Mouse (Mus musculus): Measurements from ENCODE around the gene Gpr84. TPM values are rescaled to one million over a fixed set of nuclear protein-coding genes. Genes with fewer than 3 reads are reported as not detected.

Gene Gpr84
- polyA plus RNA-seq, 1 experiment = not detected

DNA sequence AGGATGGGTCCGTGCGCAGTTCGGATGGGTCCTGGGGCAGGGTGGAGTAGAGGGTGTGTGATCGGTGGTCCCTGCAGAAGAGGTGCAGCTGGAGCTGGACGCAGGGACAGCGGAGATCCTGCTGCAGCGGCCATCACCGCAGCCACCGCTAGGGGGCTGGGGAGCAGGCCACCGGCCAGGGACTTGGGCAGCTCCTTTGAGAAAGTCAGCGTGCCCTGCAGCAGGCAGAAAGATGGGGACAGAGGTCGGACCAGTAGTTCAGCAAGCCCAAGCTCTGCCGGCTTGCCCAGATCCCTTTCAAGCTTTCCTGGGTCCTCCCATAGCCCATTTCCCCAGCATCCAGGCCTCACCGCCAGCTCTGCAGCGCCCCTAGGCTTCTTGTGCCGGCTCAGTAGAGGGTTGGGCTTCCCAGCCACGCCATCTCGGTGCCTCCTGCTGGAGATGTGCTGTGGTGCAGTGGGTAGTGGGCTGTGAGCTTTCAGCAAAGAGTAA is 4.6 kb upstream of the Gpr84 start:
- no peak overlapping the region for H3K4me3 ChIP-seq (replicated peaks)
- peaks cover 5% of the 10 kb centered on the region; the same call in 1 of the 2 replicates for H3K27me3 ChIP-seq (ENCODE audit: control insufficient read depth)
- peaks cover 25% of the 10 kb centered on the region for H3K4me1 ChIP-seq (ENCODE audit: control insufficient read depth)
- peaks cover 7% of the 10 kb centered on the region; the same call in 1 of the 2 replicates for H3K36me3 ChIP-seq (ENCODE audit: control insufficient read depth)
- TF ChIP-seq GATA1 (IDR thresholded peaks at IDR 0.05; ENCODE audit: low read length) (no peak), TAL1 (IDR thresholded peaks at IDR 0.05; ENCODE audit: low read length) (no peak)
- no peaks in the 10 kb centered on the region for H3K9me3 ChIP-seq (ENCODE audit: control insufficient read depth, low read length)

DNA sequence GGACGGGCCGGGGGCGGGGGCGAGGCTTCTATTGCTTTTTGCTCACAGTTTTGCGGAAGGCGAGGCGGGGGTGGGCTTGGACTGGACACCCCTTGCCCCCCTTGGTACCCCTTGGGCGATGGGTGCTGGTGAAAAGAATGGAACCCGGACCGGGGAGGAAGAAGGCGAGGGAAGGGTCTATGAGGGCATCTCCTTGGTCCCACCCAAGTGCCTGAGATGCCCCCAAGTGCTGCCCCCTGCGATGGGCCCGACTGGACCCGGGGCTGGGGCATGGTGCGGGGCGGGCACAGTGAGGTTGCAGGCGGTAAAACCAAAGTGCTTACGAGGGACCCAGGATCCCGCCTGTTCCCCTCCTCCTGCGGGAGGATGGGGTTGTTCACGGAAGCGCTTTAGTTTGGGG is 3.8 kb upstream of the Gpr84 start:
- Histone ChIP-seq H3K9me3 (ENCODE audit: control insufficient read depth, low read length) (no peaks in the 10 kb centered on the region), H3K27me3 (ENCODE audit: control insufficient read depth) (peaks cover 9% of the 10 kb centered on the region), H3K4me1 (ENCODE audit: control insufficient read depth) (peaks cover 28% of the 10 kb centered on the region), H3K4me3 (replicated peaks) (no peak overlapping the region), H3K36me3 (ENCODE audit: control insufficient read depth) (peaks cover 7% of the 10 kb centered on the region; the same call in 1 of the 2 replicates)
- TF ChIP-seq TAL1 (IDR thresholded peaks at IDR 0.05; ENCODE audit: low read length) = no peak
- TF ChIP-seq GATA1 (IDR thresholded peaks at IDR 0.05; ENCODE audit: low read length) = no peak

DNA sequence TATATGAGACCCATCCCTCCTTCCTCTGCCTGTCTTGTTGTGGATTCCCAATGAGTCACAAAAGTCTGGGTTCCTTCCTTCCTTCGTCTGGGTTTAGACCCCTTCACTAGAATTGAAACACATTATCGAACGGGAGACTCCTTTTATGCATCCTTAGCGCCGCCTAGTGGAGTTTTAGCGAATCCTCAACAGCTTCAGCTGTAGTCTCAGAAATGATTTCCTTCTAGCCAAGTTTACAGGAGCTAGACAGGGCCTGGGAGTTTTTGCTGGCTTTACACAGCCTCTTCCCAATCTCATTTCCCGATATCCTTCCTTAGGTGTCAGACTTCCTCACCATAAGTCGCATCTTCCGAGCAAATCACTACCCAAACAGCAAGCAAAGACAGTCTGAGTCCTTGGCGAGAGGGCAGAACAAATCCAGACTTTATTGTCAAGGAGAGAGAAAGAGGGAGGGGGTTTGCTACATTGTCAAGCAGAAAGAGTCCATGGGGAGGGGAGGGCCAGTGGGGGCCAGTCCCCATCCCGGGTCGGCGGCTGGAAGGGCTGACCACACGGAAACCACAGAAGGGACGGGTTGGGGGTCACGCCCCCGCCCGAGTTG is 3.2 kb upstream of the Gpr84 start:
- H3K4me1 ChIP-seq (ENCODE audit: control insufficient read depth) = peaks cover 34% of the 10 kb centered on the region

GRCm38 (mm10) chr15:103308876-103309580 is 1.4 kb downstream of the Gpr84 start:
- H3K4me3 ChIP-seq (replicated peaks) = no peak overlapping the region
- H3K36me3 ChIP-seq (ENCODE audit: control insufficient read depth) = no peaks in the 10 kb centered on the region
- 0 out of 3 replicates have a peak, but pooled peaks have one; percentile 2 for TF ChIP-seq TAL1 (IDR thresholded peaks at IDR 0.05; ENCODE audit: low read length)
- no peak for TF ChIP-seq GATA1 (IDR thresholded peaks at IDR 0.05; ENCODE audit: low read length)
- H3K9me3 ChIP-seq (ENCODE audit: control insufficient read depth, low read length) = no peaks in the 10 kb centered on the region
- peaks cover 45% of the 10 kb centered on the region for H3K4me1 ChIP-seq (ENCODE audit: control insufficient read depth)
- H3K27me3 ChIP-seq (ENCODE audit: control insufficient read depth) = peaks cover 54% of the 10 kb centered on the region

More for the DNA sequence above, 3.2 kb upstream of the Gpr84 start:
- no peaks in the 10 kb centered on the region for H3K9me3 ChIP-seq (ENCODE audit: control insufficient read depth, low read length)
- no peak overlapping the region for H3K4me3 ChIP-seq (replicated peaks)
- TF ChIP-seq GATA1 (IDR thresholded peaks at IDR 0.05; ENCODE audit: low read length) = no peak
- TF ChIP-seq TAL1 (IDR thresholded peaks at IDR 0.05; ENCODE audit: low read length) = no peak
- peaks cover 15% of the 10 kb centered on the region for H3K27me3 ChIP-seq (ENCODE audit: control insufficient read depth)
- H3K36me3 ChIP-seq (ENCODE audit: control insufficient read depth) = peaks cover 7% of the 10 kb centered on the region; the same call in 1 of the 2 replicates

GRCm38 (mm10) chr15:103308056-103308875 is 2.1 kb downstream of the Gpr84 start:
- peaks cover 62% of the 10 kb centered on the region for H3K27me3 ChIP-seq (ENCODE audit: control insufficient read depth)

GRCm38 (mm10) chr15:103307125-103307524 is 3.3 kb downstream of the Gpr84 start:
- Histone ChIP-seq H3K27me3 (ENCODE audit: control insufficient read depth) (peaks cover 73% of the 10 kb centered on the region), H3K4me1 (ENCODE audit: control insufficient read depth) (peaks cover 35% of the 10 kb centered on the region), H3K36me3 (ENCODE audit: control insufficient read depth) (no peaks in the 10 kb centered on the region), H3K4me3 (replicated peaks) (no peak overlapping the region), H3K9me3 (ENCODE audit: control insufficient read depth, low read length) (no peaks in the 10 kb centered on the region)
- TF ChIP-seq TAL1 (IDR thresholded peaks at IDR 0.05; ENCODE audit: low read length) (no peak), GATA1 (IDR thresholded peaks at IDR 0.05; ENCODE audit: low read length) (no peak)

More at GRCm38 (mm10) chr15:103308056-103308875, 2.1 kb downstream of the Gpr84 start:
- Histone ChIP-seq H3K9me3 (ENCODE audit: control insufficient read depth, low read length) (no peaks in the 10 kb centered on the region), H3K4me1 (ENCODE audit: control insufficient read depth) (peaks cover 41% of the 10 kb centered on the region), H3K4me3 (replicated peaks) (no peak overlapping the region), H3K36me3 (ENCODE audit: control insufficient read depth) (no peaks in the 10 kb centered on the region)
- TF ChIP-seq TAL1 (IDR thresholded peaks at IDR 0.05; ENCODE audit: low read length) (no peak), GATA1 (IDR thresholded peaks at IDR 0.05; ENCODE audit: low read length) (no peak)

- H3K9me3 ChIP-seq (ENCODE audit: control insufficient read depth, low read length) = no peaks in the 10 kb centered on the region
- H3K36me3 ChIP-seq (ENCODE audit: control insufficient read depth) = peaks cover under 1% of the 10 kb centered on the region; the same call in 1 of the 2 replicates
- no peak for TF ChIP-seq GATA1 (IDR thresholded peaks at IDR 0.05; ENCODE audit: low read length)
- no peak for TF ChIP-seq TAL1 (IDR thresholded peaks at IDR 0.05; ENCODE audit: low read length)
- peak overlapping the region; percentile 61 for H3K4me3 ChIP-seq (replicated peaks)
- peaks cover 81% of the 10 kb centered on the region for H3K27me3 ChIP-seq (ENCODE audit: control insufficient read depth)
- H3K4me1 ChIP-seq (ENCODE audit: control insufficient read depth) = peaks cover 35% of the 10 kb centered on the region
Measured at GRCm38 (mm10) chr15:103305792-103306645, 4.4 kb downstream of the Gpr84 start.

- Histone ChIP-seq H3K4me1 (ENCODE audit: control insufficient read depth) (peaks cover 35% of the 10 kb centered on the region), H3K9me3 (ENCODE audit: control insufficient read depth, low read length) (no peaks in the 10 kb centered on the region), H3K27me3 (ENCODE audit: control insufficient read depth) (peaks cover 77% of the 10 kb centered on the region)
Measured at GRCm38 (mm10) chr15:103305070-103305678, 5.2 kb downstream of the Gpr84 start.

More at GRCm38 (mm10) chr15:103305070-103305678, 5.2 kb downstream of the Gpr84 start:
- TF ChIP-seq GATA1 (IDR thresholded peaks at IDR 0.05; ENCODE audit: low read length) (no peak), TAL1 (IDR thresholded peaks at IDR 0.05; ENCODE audit: low read length) (no peak)
- Histone ChIP-seq H3K36me3 (ENCODE audit: control insufficient read depth) (peaks cover 8% of the 10 kb centered on the region), H3K4me3 (replicated peaks) (peak overlapping the region; percentile 61)

Data from erythroblast, embryonic 14.5 days (primary cell).